In genomic region chr6:90324463-90324862, GRCm38 (mm10) we compare ENCODE assay signal across 23 mouse cellular contexts. TPM values are rescaled to one million over a fixed set of nuclear protein-coding genes. Genes with fewer than 3 reads are reported as not detected.
DNase-seq lines count a peak whose midpoint lies in the region; ATAC-seq and TF ChIP-seq lines count a peak whose summit lies in the region.
"Had no signal": no experiment of that assay in that cellular context is flagged by ENCODE, and none has a peak within 500 bp of the region (broad histone marks: within the 10 kb centered on the region; RNA-seq: fewer than 3 reads in every experiment).

No protein-coding gene starts in this region.

- 55% methylated on average over 3 of the region's 3 CpGs for WGBS in heart, embryonic 14.5 days
- 21% methylated on average over 3 of the region's 3 CpGs for WGBS in liver, adult 2 months
- 73% methylated on average over 3 of the region's 3 CpGs for WGBS in hindbrain, embryonic 14.5 days
- WGBS in liver, embryonic 16.5 days (ENCODE audit: insufficient replicate concordance): 45% methylated on average over 3 of the region's 3 CpGs

- H3K4me1 ChIP-seq in heart, embryonic 14.5 days (ENCODE audit: control insufficient read depth in 2 of 2, insufficient read depth in 2 of 2, low read length in 2 of 2): peaks cover 0 to 4% of the 10 kb centered on the region in 2 experiments; a peak in 3 of 4 replicates
- peaks cover 39% of the 10 kb centered on the region for H3K4me1 ChIP-seq in liver, adult 2 months (ENCODE audit: control insufficient read depth, insufficient read depth, low read length)
- H3K4me1 ChIP-seq in hindbrain, embryonic 14.5 days (replicated peaks; ENCODE audit: control insufficient read depth, insufficient read depth, low read length): 0 out of 2 replicates have a peak, but pooled peaks cover 5% of the 10 kb centered on the region
- peaks cover 8% of the 10 kb centered on the region for H3K4me1 ChIP-seq in liver, embryonic 16.5 days (ENCODE audit: control insufficient read depth, low read depth, low read length)

- 0 out of 2 replicates have a peak, but pooled peaks cover 3% of the 10 kb centered on the region for H3K27me3 ChIP-seq in heart, embryonic 14.5 days (ENCODE audit: control insufficient read depth, insufficient read depth, low read length)
- no peaks in the 10 kb centered on the region for H3K27me3 ChIP-seq in liver, adult 2 months (ENCODE audit: control insufficient read depth, insufficient read depth, low read length)
- 0 out of 2 replicates have a peak, but pooled peaks cover 11% of the 10 kb centered on the region for H3K27me3 ChIP-seq in hindbrain, embryonic 14.5 days (ENCODE audit: control insufficient read depth, insufficient read depth, low read length)
- no peaks in the 10 kb centered on the region for H3K27me3 ChIP-seq in liver, embryonic 16.5 days (ENCODE audit: control insufficient read depth, insufficient read depth, low read depth, low read length)
- H3K27me3 ChIP-seq: Patski had no signal

- H3K9me3 ChIP-seq in heart, embryonic 14.5 days (ENCODE audit: control insufficient read depth, low read length): no peaks in the 10 kb centered on the region
- H3K9me3 ChIP-seq in hindbrain, embryonic 14.5 days (ENCODE audit: control insufficient read depth, low read length): no peaks in the 10 kb centered on the region
- no peaks in the 10 kb centered on the region for H3K9me3 ChIP-seq in liver, embryonic 16.5 days (replicated peaks; ENCODE audit: control insufficient read depth, low read length)
- H3K9me3 ChIP-seq: megakaryocyte, embryonic 14.5 days had no signal

- no peak for DNase-seq in heart, postnatal 36 days
- peak; percentile 95 for DNase-seq in liver, adult 2 months (ENCODE audit: extremely low read depth, low read depth, low spot score)
- DNase-seq in liver: no peak
- no peak for DNase-seq in hindbrain, embryonic 14.5 days (ENCODE audit: low spot score)
- no peak for DNase-seq in layer of hippocampus, adult 11-12 months (ENCODE audit: low spot score)
- no peak for DNase-seq in cerebellum, postnatal 36 days
- DNase-seq: cerebellum, adult 8-10 months; forebrain, postnatal 0 days; spleen, adult 18-20 months; thymus, postnatal 36 days had no signal

- H3K27ac ChIP-seq in heart, embryonic 14.5 days (replicated peaks in 1 of 2; ENCODE audit: control insufficient read depth in 1 of 2, insufficient read depth in 1 of 2, low read depth in 2 of 2, low read length in 2 of 2): no peak overlapping the region
- peak overlapping the region; percentile 99 for H3K27ac ChIP-seq in liver, adult 2 months (replicated peaks; ENCODE audit: insufficient read depth, low read depth, low read length)
- no peak overlapping the region for H3K27ac ChIP-seq in hindbrain, embryonic 14.5 days
- H3K27ac ChIP-seq in liver, embryonic 16.5 days (ENCODE audit: low read length): peak overlapping the region; percentile 46; the same call in 1 of the 2 replicates

- no peak for ATAC-seq in heart, embryonic 14.5 days (ENCODE audit: insufficient number of reproducible peaks, insufficient read depth, low FRiP score, low read depth)
- ATAC-seq in hindbrain, embryonic 14.5 days (ENCODE audit: low FRiP score): no peak
- ATAC-seq in liver, embryonic 16.5 days (ENCODE audit: low read depth): peak; percentile 56
- ATAC-seq: forebrain, postnatal 0 days; Patski had no signal

- no peak overlapping the region for H3K9ac ChIP-seq in heart, embryonic 14.5 days (ENCODE audit: low read length)
- peak overlapping the region; percentile 96 for H3K9ac ChIP-seq in liver, adult 2 months (ENCODE audit: low read depth, low read length)
- no peak overlapping the region for H3K9ac ChIP-seq in hindbrain, embryonic 14.5 days
- peak overlapping the region; percentile 50; the same call in 1 of the 2 replicates for H3K9ac ChIP-seq in liver, embryonic 16.5 days (ENCODE audit: low read depth, low read length)
- H3K9ac ChIP-seq: forebrain, postnatal 0 days had no signal

- H3K36me3 ChIP-seq in heart, embryonic 14.5 days (ENCODE audit: control insufficient read depth, insufficient read depth, low read length): no peaks in the 10 kb centered on the region
- H3K36me3 ChIP-seq in liver, adult 2 months (ENCODE audit: control insufficient read depth, insufficient read depth, low read length): no peaks in the 10 kb centered on the region
- no peaks in the 10 kb centered on the region for H3K36me3 ChIP-seq in hindbrain, embryonic 14.5 days (replicated peaks; ENCODE audit: control insufficient read depth, insufficient read depth)
- H3K36me3 ChIP-seq in liver, embryonic 16.5 days (ENCODE audit: control insufficient read depth, insufficient read depth): no peaks in the 10 kb centered on the region

- TF ChIP-seq POLR2A in liver, adult 2 months (IDR thresholded peaks at IDR 0.05; ENCODE audit: extremely low read depth, insufficient read depth, low read length): no peak

- H3K79me2 ChIP-seq in liver, adult 2 months (ENCODE audit: control insufficient read depth, insufficient read depth, low read length): peaks cover 23% of the 10 kb centered on the region

- no peak overlapping the region for H3K4me3 ChIP-seq in heart, embryonic 14.5 days (ENCODE audit: control insufficient read depth in 1 of 2, insufficient read depth in 1 of 2, low read depth in 1 of 2, low read length in 2 of 2)
- H3K4me3 ChIP-seq in liver, adult 2 months (ENCODE audit: insufficient read depth, low read depth, low read length): peak overlapping the region; percentile 88
- H3K4me3 ChIP-seq in hindbrain, embryonic 14.5 days (replicated peaks; ENCODE audit: low read length): no peak overlapping the region
- H3K4me3 ChIP-seq in liver, embryonic 16.5 days (ENCODE audit: low read depth, low read length): peak overlapping the region; percentile 55

- no peak for TF ChIP-seq CTCF in liver, adult 2 months (IDR thresholded peaks at IDR 0.05; ENCODE audit: low read depth, low read length)

- H3K4me2 ChIP-seq in heart, embryonic 14.5 days (ENCODE audit: low read length): peak overlapping the region; percentile 62
- H3K4me2 ChIP-seq in hindbrain, embryonic 14.5 days (replicated peaks): peak overlapping the region; percentile 39; the same call in 1 of the 2 replicates
- peak overlapping the region; percentile 46 for H3K4me2 ChIP-seq in liver, embryonic 16.5 days (ENCODE audit: low read depth, low read length)

- intact Hi-C loops in heart, postnatal 36 days (cut with DNase I): no loop called here

RNA-seq across cellular contexts. Expression of gene Chst13, which starts 0.5 kb away (rescaled TPM):
- polyA plus RNA-seq in heart, embryonic 14.5 days (2014; fragmentation: Nextera tagmentation; extraction: Ambion mirVana): not detected in 2 replicates
- total RNA-seq in heart, postnatal 36 days (2021): not detected
- total RNA-seq in liver, adult 2 months (2014; rRNA removed): 9.3 and 11.9 TPM in 2 replicates
- polyA plus RNA-seq in liver, adult 2 months (2012; rRNA removed): 26.8 and 42.7 TPM in 2 replicates
- polyA plus RNA-seq in hindbrain, embryonic 14.5 days (2014; fragmentation: Nextera tagmentation; extraction: Ambion mirVana): not detected in 2 replicates
- polyA plus RNA-seq in liver, embryonic 16.5 days (2015; fragmentation: Nextera tagmentation; extraction: Ambion mirVana): 13.1 and 13.4 TPM in 2 replicates
- total RNA-seq: adrenal gland, adult 18-20 months; forebrain, postnatal 0 days; left cerebral cortex, postnatal 14 days; midbrain, postnatal 0 days had no signal
- polyA plus RNA-seq: forebrain, postnatal 0 days; heart, postnatal 0 days had no signal

RNA-seq across cellular contexts. Expression of gene Uroc1, which starts 8.6 kb away (rescaled TPM):
- polyA plus RNA-seq in heart, embryonic 14.5 days (2014; fragmentation: Nextera tagmentation; extraction: Ambion mirVana): not detected in 2 replicates
- not detected for total RNA-seq in heart, postnatal 36 days (2021)
- total RNA-seq in liver, adult 2 months (2014; rRNA removed): 239 and 296 TPM in 2 replicates
- polyA plus RNA-seq in liver, adult 2 months (2012; rRNA removed): 399 and 420 TPM in 2 replicates
- polyA plus RNA-seq in hindbrain, embryonic 14.5 days (2014; fragmentation: Nextera tagmentation; extraction: Ambion mirVana): not detected in 2 replicates
- polyA plus RNA-seq in liver, embryonic 16.5 days (2015; fragmentation: Nextera tagmentation; extraction: Ambion mirVana): 32.3 and 41.1 TPM in 2 replicates
- total RNA-seq: forebrain, postnatal 0 days; gastrocnemius, postnatal 25 days; left cerebral cortex, postnatal 14 days; midbrain, postnatal 0 days had no signal
- polyA plus RNA-seq: forebrain, postnatal 0 days; heart, postnatal 0 days; lung, postnatal 0 days; midbrain, postnatal 0 days; neural tube, embryonic 14.5 days had no signal

RNA-seq across cellular contexts. Expression of gene BC048671, which starts 23.4 kb away (rescaled TPM):
- not detected in 2 replicates for polyA plus RNA-seq in heart, embryonic 14.5 days (2014; fragmentation: Nextera tagmentation; extraction: Ambion mirVana)
- not detected for total RNA-seq in heart, postnatal 36 days (2021)
- not detected in 2 replicates for total RNA-seq in liver, adult 2 months (2014; rRNA removed)
- polyA plus RNA-seq in liver, adult 2 months (2012; rRNA removed): not detected in 2 replicates
- not detected in 2 replicates for polyA plus RNA-seq in hindbrain, embryonic 14.5 days (2014; fragmentation: Nextera tagmentation; extraction: Ambion mirVana)
- 0.12 TPM in 1 of 2 replicates, not detected in the other for polyA plus RNA-seq in liver, embryonic 16.5 days (2015; fragmentation: Nextera tagmentation; extraction: Ambion mirVana)
- total RNA-seq: adrenal gland, adult 18-20 months; forebrain, postnatal 0 days; gastrocnemius, postnatal 25 days; layer of hippocampus, postnatal 10 days; left cerebral cortex, postnatal 14 days; midbrain, postnatal 0 days had no signal
- polyA plus RNA-seq: forebrain, postnatal 0 days; heart, postnatal 0 days; lung, postnatal 0 days; midbrain, postnatal 0 days; neural tube, embryonic 14.5 days; Patski; stomach, embryonic 16.5 days had no signal

RNA-seq across cellular contexts. Expression of gene Zxdc, which starts 44.8 kb away (rescaled TPM):
- 11.0 and 11.5 TPM in 2 replicates for polyA plus RNA-seq in heart, embryonic 14.5 days (2014; fragmentation: Nextera tagmentation; extraction: Ambion mirVana)
- total RNA-seq in heart, postnatal 36 days (2021): 10 to 100 TPM; 14.4 to 14.6 TPM
- total RNA-seq in liver, adult 2 months (2014; rRNA removed): 9.8 and 13.3 TPM in 2 replicates
- 9.1 and 10.1 TPM in 2 replicates for polyA plus RNA-seq in liver, adult 2 months (2012; rRNA removed)
- polyA plus RNA-seq in hindbrain, embryonic 14.5 days (2014; fragmentation: Nextera tagmentation; extraction: Ambion mirVana): 17.1 and 17.7 TPM in 2 replicates
- 2.0 and 3.0 TPM in 2 replicates for polyA plus RNA-seq in liver, embryonic 16.5 days (2015; fragmentation: Nextera tagmentation; extraction: Ambion mirVana)

Comparison
In these comparisons a context has a peak if more than half of its experiments do, and no peak if none do; other contexts are left out.
1. H3K27ac ChIP-seq: peak in liver, adult 2 months (single experiment) and liver, embryonic 16.5 days (single experiment); none in heart, embryonic 14.5 days (0 of 2) and hindbrain, embryonic 14.5 days (single experiment).
2. H3K4me3 ChIP-seq: peak in liver, adult 2 months (single experiment) and liver, embryonic 16.5 days (single experiment); none in heart, embryonic 14.5 days (0 of 2) and hindbrain, embryonic 14.5 days (single experiment).
3. H3K9ac ChIP-seq: peak in liver, adult 2 months (single experiment) and liver, embryonic 16.5 days (single experiment); none in heart, embryonic 14.5 days (single experiment) and hindbrain, embryonic 14.5 days (single experiment).
4. RNA of gene Chst13, which starts 0.5 kb away (polyA plus RNA-seq): 26.8 to 42.7 TPM in liver, adult 2 months and 13.1 to 13.4 TPM in liver, embryonic 16.5 days; not detected in hindbrain, embryonic 14.5 days and not detected in heart, embryonic 14.5 days; every median in the first group is over 10 times any median in the second.
5. RNA of gene Uroc1, which starts 8.6 kb away (polyA plus RNA-seq): 399 to 420 TPM in liver, adult 2 months and 32.3 to 41.1 TPM in liver, embryonic 16.5 days; not detected in heart, embryonic 14.5 days and not detected in hindbrain, embryonic 14.5 days; every median in the first group is over 10 times any median in the second.
6. Peak in every context shown above with its lines, with median percentiles within 50 percentile points of each other: H3K4me2 ChIP-seq.